Mouse (Mus musculus) CD4-positive, CD25-positive, alpha-beta regulatory T cell, adult 2 months (primary cell): ENCODE measurements around the gene Atp8a2.

ENCODE experiments used
- DNase-seq: peaks from one replicate; pipeline ENCODE4 v3.0.0-alpha.2; 2012; ENCODE audit warnings: low read depth, low spot score

Atp8a2 gene

DNA sequence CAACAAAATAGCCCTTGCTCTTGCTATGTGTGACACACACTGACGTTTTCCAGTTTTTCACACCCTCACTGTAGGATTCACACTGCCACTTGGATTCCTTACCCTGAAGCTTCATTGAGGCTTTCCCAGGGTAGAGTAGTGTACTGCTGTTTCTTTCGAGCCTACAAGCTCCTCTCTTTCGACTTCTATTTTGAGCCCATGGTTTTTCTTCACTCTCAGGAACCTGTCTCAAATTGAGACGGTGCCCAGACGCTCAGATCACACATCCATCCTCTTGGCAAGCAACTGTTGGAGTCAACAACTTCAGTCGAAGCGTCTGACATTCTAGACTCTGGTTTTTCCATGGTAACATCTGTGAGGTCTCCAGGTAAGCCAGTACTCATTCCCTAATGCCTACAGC, at the start of gene Atp8a2:
Atp8a2 (minus strand) TSS at position 296 of the 400 bp plus-strand sequence.
- DNase-seq, result no peak

DNA sequence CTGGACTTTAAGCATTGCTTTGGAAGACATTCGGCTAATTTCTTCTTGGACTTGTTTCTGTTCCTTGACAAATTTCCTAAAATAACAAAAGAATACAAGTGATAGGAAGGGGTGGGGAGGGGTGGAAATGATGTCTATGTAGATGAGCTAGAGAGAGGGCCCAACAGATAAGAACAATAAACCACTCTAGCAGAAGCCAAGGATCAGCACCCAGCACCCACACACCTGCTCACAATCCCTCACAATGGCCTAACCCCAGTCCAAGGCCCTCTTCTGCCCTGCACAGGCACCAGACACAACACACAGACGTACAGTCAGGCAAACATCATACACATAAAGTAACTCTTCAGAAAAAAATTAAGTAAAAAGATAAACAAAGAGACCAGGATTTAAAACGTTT, 41.6 kb upstream of the Atp8a2 start:
- DNase-seq, result no peak

DNA sequence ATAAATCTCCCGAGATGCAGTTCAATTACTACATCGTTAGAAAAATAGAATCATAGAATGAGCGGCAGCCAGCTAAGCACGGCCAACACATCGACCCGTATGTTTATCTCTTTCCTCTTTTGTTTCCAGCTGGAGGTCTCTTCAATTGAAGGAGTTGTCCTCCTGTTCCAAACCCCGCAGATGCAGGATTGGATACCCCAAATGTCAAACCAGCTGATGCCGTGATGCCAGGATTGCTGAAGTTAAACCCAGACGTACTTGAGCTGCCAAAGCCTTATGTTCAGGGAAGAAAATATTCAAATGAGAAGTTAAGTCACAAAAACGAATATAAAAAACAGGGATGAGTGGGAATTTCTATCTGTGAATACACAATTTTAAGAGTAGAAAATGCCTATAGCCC, 22.9 kb upstream of the Atp8a2 start:
- DNase-seq, result no peak

DNA sequence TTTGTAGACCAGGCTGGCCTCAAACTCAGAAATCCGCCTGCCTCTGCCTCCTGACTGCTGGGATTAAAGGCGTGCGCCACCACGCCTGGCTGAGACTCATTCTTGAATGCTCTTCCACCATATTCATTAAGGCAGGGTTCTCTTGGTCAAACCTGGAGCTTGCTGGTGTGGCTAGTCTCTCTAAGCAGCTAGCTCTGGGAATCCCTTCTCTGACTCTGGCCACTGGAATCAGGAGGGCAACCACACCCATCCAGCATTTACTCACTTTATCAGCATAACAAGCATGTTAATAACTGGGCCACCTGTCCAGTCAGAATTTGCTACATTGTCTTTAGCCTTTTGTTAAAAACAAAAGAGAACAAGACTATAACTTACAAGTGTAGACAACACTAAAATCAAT, 20.6 kb upstream of the Atp8a2 start:
- no peak for DNase-seq

DNA sequence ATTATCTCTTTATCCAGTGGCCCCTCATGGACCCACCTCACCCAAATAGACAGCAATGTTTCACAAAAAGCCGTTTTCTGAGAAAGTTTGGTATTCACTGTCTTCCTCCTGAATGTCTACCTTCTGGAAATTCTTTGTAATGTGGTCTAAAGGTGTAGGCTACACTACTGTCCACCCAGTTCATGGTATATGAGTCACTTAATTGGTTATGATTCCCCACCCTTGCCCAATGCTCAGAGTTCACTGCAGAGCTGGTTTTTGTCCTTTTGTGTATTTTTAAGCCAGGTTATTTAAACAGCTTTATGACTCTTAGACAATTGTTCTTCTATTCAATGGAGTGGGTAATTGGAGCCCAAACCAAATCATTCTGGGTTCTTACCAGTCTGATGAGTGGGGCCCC, 19.1 kb upstream of the Atp8a2 start:
- DNase-seq, result no peak

DNA sequence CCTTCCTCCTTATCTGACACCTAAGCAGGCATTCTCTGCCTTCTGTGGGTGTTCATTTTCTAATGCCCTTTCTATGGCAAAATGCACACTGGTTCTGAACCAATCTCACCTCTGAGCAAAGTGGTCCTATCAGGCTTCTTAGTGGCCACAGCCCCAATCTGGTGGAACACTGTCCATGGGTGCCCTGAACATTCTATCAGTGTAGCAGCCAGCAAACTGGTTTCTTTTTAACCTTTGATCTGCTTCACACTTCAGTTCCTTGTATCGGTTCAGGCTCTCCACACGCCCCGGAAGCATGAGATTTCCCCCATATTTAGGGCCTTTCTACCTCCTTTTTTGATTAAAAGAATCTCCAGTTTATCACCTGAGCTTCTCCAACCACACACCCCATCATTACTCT, 18.0 kb upstream of the Atp8a2 start:
- DNase-seq, result no peak

DNA sequence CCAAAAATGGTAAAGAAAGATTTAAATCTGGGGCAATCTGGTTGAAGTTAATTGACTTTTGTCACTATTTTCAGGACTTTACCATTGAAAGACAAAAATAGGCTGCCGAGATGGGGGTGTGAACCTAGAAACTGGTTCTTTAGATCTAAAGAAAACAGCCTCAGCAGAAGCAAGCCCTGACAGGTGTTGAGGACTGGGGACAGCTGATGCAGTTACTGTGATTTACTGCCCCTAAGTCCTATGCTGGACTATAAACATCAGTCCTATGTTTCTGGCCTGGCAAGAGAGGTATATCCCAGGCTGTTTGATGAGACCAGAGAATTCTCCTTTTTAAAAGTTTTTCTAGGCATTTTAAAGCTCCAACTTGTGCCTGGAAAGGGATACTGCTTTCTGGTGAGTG, 17.1 kb upstream of the Atp8a2 start:
- no peak for DNase-seq

DNA sequence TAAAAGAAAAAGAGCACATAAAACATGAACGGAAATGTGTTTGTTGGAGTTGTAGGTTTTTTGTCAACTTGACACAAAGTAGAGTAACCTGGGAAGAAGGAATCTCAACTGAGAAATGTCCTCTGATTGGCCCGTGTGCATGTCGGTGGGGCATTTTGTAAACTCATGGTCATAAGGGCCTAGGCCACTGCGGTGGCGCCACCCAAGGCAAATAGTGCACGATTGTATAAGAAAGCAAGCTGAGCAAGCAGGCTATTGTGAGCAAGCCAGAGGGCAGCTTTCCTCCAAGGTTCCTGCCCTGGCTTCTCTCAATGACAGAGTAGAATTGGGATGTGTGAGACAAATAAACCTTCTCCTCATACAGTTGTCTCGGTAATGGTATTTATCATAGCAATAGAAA, 12.2 kb upstream of the Atp8a2 start:
- no peak for DNase-seq

DNA sequence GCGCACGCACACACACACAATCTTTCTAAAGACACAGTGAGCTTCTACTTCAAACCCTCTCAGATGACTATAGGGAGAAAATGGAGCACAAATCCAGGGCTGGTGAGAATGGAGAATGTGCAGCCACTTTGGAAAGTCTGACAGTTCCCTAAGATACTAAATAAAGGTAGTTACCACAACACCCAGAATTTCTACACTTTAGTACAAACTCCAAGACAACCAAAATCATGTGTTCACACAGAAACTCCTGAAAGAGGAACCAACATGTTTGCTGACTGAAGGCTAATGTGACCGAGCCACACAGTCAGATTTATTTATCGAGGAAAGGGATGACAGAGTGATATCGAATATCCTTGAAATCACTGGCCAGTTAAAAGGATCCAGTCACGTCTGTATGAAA, 8.0 kb upstream of the Atp8a2 start:
- DNase-seq, result no peak

DNA sequence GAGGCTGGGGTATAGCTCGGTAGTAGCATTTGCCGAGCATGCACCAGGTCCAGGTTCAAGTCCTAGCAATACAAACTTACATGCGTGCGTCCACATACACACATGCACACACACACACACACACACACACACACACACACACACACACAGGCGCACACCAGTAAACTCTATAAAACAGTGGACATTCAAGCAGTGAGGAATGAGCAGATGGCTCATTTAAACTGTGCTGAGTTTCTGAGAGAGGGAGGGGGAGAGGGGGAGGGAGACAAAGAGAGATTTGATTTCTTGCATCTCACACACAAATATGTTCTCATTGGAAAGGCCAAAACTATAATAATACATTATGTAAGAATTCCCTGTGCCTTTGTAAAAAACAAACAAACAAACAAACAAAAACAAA, 980 bp downstream of the Atp8a2 start:
- no peak for DNase-seq

DNA sequence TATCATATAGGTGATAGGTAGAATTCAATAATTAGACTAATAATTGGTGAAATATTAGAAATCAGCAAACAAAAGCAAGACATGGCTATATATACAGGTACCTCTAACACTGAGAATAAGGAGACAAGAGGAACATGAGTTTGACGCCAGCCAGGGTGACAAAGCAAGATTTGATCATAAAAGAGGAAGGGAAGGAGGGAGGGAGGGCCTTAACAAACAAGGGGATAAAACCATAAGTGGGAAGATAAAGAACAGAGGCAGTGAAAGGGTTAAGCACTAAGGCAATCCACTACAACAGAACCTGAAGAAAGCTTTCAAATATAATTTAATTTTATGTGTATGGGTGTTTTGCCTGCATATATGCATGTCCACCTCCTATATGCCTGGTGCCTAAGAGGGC, 2.4 kb downstream of the Atp8a2 start:
- no peak for DNase-seq

DNA sequence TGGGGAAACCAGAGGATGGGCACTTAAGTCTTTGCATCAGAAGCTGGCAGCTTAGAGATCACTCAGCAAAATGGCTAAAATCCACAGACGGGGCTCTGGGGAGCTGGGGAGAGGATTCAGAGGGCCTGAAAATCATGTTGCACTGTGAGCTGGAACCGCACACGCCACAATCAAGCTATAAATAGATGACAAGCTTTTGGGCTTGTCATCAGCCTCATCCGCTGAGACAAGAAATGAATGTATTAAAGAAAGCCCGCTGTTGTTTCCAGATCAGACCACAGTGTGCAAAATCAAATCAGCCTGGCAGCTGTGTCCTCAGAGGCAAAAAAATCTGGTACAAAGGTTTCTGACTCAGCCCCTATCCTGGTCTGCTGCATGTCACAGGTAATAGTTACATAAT, 7.2 kb downstream of the Atp8a2 start:
- no peak for DNase-seq

DNA sequence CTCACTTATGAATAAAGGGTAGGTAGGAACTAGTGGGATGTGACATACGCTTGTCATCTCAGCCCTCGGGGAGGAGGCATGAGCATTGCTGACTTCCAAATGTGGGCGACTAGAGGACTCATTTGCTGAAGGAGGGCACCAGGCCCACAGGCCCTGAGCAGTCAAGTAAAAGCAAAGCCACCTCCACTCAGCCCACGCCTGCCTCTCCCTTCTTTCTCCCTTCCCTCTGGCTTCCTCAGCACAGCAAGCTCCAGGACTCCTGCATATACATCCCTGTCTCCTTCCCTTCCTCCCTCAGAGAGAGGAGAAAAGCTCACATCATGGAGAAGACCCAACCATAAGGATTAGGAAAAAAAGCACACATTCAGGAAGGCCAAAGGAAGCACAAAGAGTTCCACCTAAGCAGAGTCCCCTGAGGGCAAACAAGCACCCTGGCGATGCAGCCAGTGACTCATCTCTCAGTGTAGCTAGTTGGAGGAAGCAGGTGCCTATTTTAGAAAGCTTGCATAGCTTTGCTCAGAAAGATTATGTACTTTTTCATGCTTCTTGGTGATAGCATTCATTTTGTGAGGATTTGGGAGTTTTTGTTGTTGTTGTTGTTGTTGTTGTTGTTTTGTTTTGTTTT, 8.7 kb downstream of the Atp8a2 start:
- no peak for DNase-seq

DNA sequence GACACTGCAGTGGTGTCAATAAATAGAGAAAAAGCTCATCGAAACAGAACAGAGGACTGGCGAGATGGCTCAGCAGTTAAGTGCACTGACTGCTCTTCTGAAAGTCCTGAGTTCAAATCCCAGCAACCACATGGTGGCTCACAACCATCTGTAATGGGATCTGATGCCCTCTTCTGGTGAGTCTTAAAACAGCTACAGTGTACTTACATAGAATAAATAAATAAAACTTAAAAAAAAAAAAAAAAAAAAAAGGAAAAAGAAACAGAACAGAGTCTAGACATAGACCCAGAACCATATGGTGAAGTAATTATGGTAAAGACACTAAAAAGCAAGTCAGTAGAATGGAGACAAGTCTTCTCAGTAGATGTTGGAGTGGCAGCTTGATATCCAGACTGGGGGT, 15.7 kb downstream of the Atp8a2 start:
- no peak for DNase-seq

DNA sequence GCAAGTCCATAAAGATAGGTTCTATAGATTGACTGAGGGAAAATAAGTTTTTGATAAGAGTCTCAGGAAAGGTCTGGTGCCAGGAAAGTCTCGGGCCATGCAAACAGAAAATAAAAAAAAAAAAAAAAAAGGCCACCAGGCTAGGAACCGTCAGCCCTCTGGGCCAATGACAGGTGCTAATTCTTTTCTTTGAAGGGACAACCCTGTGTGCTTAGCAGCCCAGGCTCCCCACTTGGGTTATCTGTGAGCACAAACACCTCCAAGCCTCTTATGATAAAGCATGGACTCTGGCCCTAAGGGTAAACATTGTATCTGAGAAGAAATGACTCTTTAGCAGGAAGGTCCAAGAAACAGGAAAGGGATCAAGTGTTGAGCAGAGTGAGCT, 18.4 kb downstream of the Atp8a2 start:
- no peak for DNase-seq

DNA sequence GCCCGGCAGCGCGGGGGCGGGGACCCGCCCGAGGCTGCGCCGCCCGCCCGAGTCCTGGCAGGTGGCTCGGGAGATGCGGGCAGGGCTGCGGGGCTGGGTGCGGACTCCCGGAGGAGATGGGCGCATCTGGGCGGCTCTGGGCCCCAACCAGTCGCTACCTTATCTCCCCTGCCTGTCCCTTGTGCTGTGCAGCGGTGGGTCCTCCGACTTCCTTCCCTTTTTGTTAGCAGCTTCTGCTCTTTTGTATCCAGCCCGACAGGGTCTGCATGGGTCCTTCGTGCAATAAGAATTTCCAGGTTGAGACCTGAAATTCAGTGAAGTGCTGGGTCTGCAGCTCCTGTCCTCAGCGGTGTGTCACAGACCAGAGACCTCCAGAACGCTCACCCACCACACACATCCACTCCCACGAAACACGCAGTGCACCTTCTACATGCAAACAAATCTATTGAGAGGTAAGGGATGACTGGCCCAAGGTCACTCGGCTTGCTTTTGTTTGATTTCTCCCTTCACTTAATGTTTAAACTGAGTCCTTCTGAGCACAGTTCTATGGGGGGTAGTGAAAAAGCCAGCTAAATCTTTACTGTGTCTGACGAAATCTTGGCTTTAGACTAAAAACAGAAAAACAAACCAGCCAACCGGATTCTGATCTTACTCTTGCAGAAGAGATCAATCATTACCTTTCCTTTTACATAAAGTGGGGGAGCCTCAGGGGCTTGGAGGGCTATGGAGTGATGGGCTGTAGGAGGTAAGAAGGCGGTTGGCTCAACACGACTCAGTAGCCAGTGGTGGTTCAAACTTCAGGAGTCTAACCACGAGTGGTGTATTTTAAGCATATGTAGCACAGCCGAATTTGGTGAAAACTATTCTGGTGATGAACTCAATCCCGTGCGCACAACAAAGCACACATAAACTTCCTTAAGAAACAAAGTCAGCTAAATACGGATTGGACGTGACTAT, 19.1 kb downstream of the Atp8a2 start:
- DNase-seq, result peak; percentile 29

DNA sequence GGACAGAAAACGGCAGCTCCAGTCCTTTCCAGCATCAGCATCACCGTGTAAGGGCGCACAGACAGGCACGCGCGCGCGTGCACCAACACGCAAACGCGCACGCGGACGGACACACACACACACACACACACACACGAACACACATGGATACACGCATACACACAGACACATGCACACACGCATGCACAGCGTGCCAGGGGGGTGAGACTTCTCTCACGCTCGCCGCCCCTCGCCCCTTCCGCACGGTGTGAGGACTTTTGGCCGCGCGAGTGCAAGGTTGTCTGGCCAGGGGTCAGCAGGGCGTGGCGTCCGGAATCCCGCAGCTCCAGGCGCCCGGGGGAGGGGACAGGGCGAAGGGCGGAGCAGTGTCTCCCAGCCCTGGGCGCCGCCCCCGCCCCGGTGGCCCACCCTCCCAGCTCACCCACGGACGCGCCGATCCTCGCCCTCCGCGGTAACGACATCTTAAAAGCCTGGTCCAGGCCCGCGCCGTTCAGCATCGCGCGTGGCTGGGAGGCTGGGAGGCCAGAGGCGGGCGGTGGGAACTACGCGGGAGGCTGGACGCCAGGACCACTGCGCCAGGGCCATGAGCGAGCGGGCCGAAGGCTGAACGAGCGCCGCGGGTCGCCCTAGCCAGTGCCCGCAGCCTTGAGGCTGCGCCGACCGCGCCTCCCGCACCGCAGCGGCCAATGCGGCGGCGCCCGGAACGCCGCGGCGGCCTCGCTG, 19.9 kb downstream of the Atp8a2 start:
- peak; percentile 30 for DNase-seq

DNA sequence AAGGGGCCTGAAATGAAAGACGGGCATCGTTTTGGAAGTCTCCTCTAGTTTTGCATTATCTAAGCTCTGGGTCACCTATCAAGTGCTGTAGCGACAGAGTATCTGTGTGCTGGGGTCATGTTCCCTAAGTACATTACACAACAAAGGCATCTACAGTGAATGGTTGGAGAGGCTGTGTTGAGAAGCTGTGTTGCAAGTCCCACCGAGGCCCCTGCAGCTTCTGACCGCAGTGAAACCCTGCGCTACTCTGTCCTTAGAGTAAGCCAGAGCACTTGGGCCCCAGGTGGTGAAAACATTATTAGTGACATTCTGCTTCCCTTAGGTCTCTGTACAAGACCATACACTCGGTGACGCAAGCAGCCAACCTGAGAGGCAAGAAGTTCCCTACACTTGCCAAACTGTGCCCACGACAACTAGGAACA, 20.5 kb downstream of the Atp8a2 start:
- DNase-seq, result no peak

DNA sequence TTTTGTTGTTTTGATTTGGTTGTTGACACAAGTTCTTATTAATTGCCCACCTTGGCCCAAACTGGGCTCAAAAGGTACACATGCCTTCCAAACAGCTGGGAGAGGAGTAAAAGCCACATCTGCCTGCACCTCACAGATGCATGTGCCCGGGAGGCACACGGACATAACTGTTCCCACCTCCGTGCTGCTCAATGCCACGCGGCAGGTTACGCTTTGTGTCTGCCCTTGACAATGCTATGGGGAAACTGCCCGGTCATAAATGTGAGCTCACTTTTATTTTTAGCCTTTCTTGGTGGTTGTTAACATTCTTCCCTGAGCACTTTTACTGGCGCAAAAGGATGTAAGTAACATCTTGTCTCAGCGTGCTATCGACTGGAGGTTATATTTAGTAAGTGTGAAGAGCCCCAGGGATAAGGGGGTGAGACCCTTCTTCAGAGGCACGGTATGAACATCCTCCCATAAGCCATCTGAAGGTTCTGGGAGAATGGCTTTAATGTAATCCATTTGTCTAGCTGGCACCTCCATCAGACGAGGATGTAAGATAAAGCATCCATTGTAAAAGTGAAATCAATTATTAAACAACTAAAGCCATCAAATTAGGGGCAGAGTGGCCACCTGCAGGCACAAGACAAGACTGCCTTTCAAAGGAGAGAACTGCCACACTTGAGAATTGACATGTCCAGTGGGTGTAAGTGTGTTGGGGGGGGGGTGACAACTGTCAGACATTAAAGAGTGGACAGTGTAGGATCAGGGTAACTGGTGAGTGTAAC, 24.5 kb downstream of the Atp8a2 start:
- DNase-seq, result no peak

DNA sequence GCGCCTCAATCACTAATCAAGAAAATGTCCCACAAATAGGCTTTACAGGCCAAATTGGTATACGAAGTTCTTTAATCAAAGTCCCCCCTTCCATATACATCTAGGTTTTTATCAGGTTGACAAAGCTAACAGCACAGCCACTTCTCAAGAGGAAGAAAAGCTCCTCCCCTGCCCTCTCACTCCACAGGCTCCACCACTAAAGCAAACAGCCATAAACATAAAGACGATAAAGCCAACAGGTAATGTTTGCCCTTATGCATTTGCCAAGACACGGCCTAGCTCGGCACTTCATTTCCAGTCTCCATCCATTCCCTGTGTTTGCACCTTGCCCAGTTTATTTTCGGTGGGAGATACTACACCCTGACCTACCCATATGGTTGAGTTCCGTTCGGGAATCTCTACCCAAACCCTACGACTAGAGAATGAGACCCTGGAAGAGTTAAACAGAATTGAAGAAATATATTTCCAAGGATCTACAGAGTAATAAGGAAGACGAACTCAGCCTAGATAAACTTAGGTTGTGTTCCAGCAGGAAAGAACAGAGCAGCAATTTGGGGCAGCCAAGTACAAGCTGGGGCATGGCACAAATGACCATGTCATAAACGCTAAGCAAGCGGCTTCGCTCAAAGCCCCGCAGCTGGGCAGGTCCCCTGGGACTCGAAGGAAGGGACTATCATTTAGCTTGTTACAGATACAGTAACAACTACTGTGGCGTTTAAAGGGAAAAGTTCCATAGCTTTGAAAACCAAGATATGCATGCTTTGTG, 26.0 kb downstream of the Atp8a2 start:
- no peak for DNase-seq

DNA sequence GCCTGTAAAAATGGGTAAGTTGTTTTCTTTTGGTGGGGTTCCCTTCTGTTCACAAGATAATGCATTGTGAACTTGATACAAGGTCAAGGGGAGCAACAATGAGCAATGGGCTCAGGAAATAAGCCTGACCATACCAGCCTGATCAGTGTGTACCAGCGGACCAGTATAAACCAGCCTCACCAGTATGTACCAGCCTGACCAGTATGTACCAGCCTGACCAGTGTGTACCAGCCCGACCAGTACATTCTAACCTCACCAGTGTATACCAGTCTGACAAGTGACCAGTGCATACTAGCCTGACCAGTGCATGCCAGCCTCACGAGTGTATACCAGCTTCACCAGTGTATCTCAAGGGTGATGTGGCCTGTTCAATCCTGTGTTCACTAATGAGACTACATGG, 33.6 kb downstream of the Atp8a2 start:
- no peak for DNase-seq
